Mouse (Mus musculus): ENCODE data around the gene Rnf114.

GRCm38 (mm10) chr2:167503253-167503895 is 10.9 kb downstream of the Rnf114 start:
- TF ChIP-seq MAX (IDR thresholded peaks at IDR 0.05; ENCODE audit: low read length) (no peak; the same call in 1 of the 2 replicates), CTCF (conservative IDR thresholded peaks at IDR 0.05 in 1 of 2, IDR thresholded peaks at IDR 0.05 in 1 of 2; ENCODE audit: low read depth in 2 of 2, low read length in 2 of 2) (no peak), USF1 (IDR thresholded peaks at IDR 0.05; ENCODE audit: low read depth, low read length) (no peak), ZNF384 (IDR thresholded peaks at IDR 0.05; ENCODE audit: low read depth, low read length) (no peak)
